Mouse (Mus musculus) kidney, embryonic 16.5 days (tissue): Measurements from ENCODE around the gene Cts3. TPM values are rescaled to one million over a fixed set of nuclear protein-coding genes. Genes with fewer than 3 reads are reported as not detected.
"Not testable (repeated sequence)": the region's sequence is repeated elsewhere in the genome, so short reads cannot be mapped to it uniquely, and the experiment has no call there.

ENCODE experiments used
- ATAC-seq: fragments of 200-750 bp; cut with Nextera tagmentation; 2 replicates; pipeline ENCODE4 v1.8.0; 2017; ENCODE audit warnings: moderate TSS enrichment; ENCODE audit not compliant: low FRiP score, low TSS enrichment
- H3K27ac ChIP-seq: fragments of 300-500 bp; sonication (generic); 2 replicates; pipeline ENCODE4 v1.5.1; 2014; ENCODE audit warnings: low read length
- H3K27me3 ChIP-seq: fragments of 300-500 bp; sonication (generic); 2 replicates; pipeline ENCODE4 v1.6.1; 2014; ENCODE audit warnings: low read length, control low read depth, mixed read lengths; ENCODE audit not compliant: insufficient read depth
- H3K36me3 ChIP-seq: fragments of 300-500 bp; sonication (generic); 2 replicates; pipeline ENCODE4 v1.6.1; 2014; ENCODE audit warnings: low read length, control low read depth, mixed read lengths; ENCODE audit not compliant: insufficient read depth
- H3K4me1 ChIP-seq: fragments of 300-500 bp; sonication (generic); 2 replicates; pipeline ENCODE4 v1.6.1; 2014; ENCODE audit warnings: low read length, control low read depth, mixed read lengths; ENCODE audit not compliant: insufficient read depth
- H3K4me2 ChIP-seq: fragments of 300-500 bp; sonication (generic); replicated peaks from 2 replicates; pipeline ENCODE4 v1.6.1; 2014; ENCODE audit warnings: low read depth, low read length
- H3K4me3 ChIP-seq: fragments of 300-500 bp; sonication (generic); 2 replicates; pipeline ENCODE4 v1.5.1; 2014; ENCODE audit warnings: mild to moderate bottlenecking, low read length
- H3K9ac ChIP-seq: fragments of 300-500 bp; sonication (generic); replicated peaks from 2 replicates; pipeline ENCODE4 v1.6.1; 2014; ENCODE audit warnings: low read length
- H3K9me3 ChIP-seq: fragments of 300-500 bp; sonication (generic); 2 replicates; pipeline ENCODE4 v1.6.1; 2016; ENCODE audit warnings: low read length, control low read depth
- WGBS: fragments of 180-500 bp; shearing (Covaris S2); extraction: QIAGEN DNeasy Blood & Tissue Kit; methylation state at CpG from one replicate; pipeline ENCODE4 v1.1.7; 2014; 5-methylcytosine and 5-hydroxymethylcytosine counted together
- polyA plus RNA-seq: library from polyadenylated mRNA; unstranded; fragments of >200 nt; fragmentation: Nextera tagmentation; extraction: Ambion mirVana; gene quantifications from 2 replicates; pipeline ENCODE4 v1.2.1, GENCODE M21; 2015

The Cts3 gene
- not detected in 2 replicates for polyA plus RNA-seq

- H3K27ac ChIP-seq = no peak within 1 kb of the TSS
- no peak for ATAC-seq
- H3K4me1 ChIP-seq = no peaks in the 10 kb centered on the region
- no peak within 1 kb of the TSS for H3K4me2 ChIP-seq
- H3K9me3 ChIP-seq = peaks cover 5% of the 10 kb centered on the region; the same call in 1 of the 2 replicates
- no peak within 1 kb of the TSS for H3K9ac ChIP-seq
- H3K36me3 ChIP-seq = no peaks in the 10 kb centered on the region
- no peak within 1 kb of the TSS for H3K4me3 ChIP-seq
- no peaks in the 10 kb centered on the region for H3K27me3 ChIP-seq
Observed at GRCm38 (mm10) chr13:61570027-61570426, at the start of gene Cts3. Gene Cts3, minus strand, starts transcription at chr13:61570127.

GRCm38 (mm10) chr13:61568074-61568473, 1.9 kb downstream of the Cts3 start, which contains the start of gene Gm49352:
Gene Gm49352, minus strand, starts transcription at chr13:61568174.
- ATAC-seq = not testable (repeated sequence)
- 44% methylated on average over 1 of the region's 1 CpGs for WGBS

GRCm38 (mm10) chr13:61541631-61542030, 28.3 kb downstream of the Cts3 start, which contains the start of gene Ctsm:
Gene Ctsm, minus strand, starts transcription at chr13:61541839.
- H3K9ac ChIP-seq = no peak within 1 kb of the TSS
- H3K27ac ChIP-seq = no peak within 1 kb of the TSS
- H3K27me3 ChIP-seq = no peaks in the 10 kb centered on the region
- no peaks in the 10 kb centered on the region for H3K4me1 ChIP-seq
- H3K9me3 ChIP-seq = peaks cover 25% of the 10 kb centered on the region
- no peaks in the 10 kb centered on the region for H3K36me3 ChIP-seq
- no peak within 1 kb of the TSS for H3K4me2 ChIP-seq
- WGBS = 64% methylated on average over 4 of the region's 4 CpGs
- ATAC-seq = no peak
- H3K4me3 ChIP-seq = no peak within 1 kb of the TSS

More at GRCm38 (mm10) chr13:61568074-61568473, 1.9 kb downstream of the Cts3 start, which contains the start of gene Gm49352:
- H3K27ac ChIP-seq, H3K36me3 ChIP-seq, H3K4me2 ChIP-seq, H3K4me1 ChIP-seq, H3K4me3 ChIP-seq, H3K9me3 ChIP-seq, H3K9ac ChIP-seq, H3K27me3 ChIP-seq: not testable (repeated sequence)

Other genes starting within 250 kb of the Cts3 start
- gene Cts7, start 211.9 kb downstream of the Cts3 start, polyA plus RNA-seq = not detected in 2 replicates
- gene Ctsm, start 28.3 kb downstream of the Cts3 start, polyA plus RNA-seq = not detected in 2 replicates
- gene Gm49352, start 2.0 kb downstream of the Cts3 start, polyA plus RNA-seq = not detected in 2 replicates